Mouse (Mus musculus) spleen, adult 2 months (tissue): Measurements from ENCODE around the gene Epha1.

ENCODE experiments used
- CTCF ChIP-seq: fragments of 200-500 bp; IDR thresholded peaks from 2 replicates; pipeline ENCODE4 v1.5.1; 2011; ENCODE audit warnings: mild to moderate bottlenecking, inconsistent platforms; ENCODE audit not compliant: insufficient read depth, insufficient read length, insufficient replicate concordance; ENCODE audit errors: extremely low read depth
- POLR2A ChIP-seq: fragments of 200-500 bp; IDR thresholded peaks from 2 replicates; pipeline ENCODE4 v1.6.1; 2011; ENCODE audit warnings: low read depth, low read length, inconsistent platforms

GRCm38 (mm10) chr6:42339189-42339588 is 33.9 kb downstream of the Epha1 start:
- TF ChIP-seq CTCF (no peak), POLR2A (no peak)
